Mouse (Mus musculus) left cerebral cortex, adult 8-10 months (tissue): ENCODE data around the gene Arhgef11. TPM values are rescaled to one million over a fixed set of nuclear protein-coding genes. Genes with fewer than 3 reads are reported as not detected.

ENCODE experiments used
- DNase-seq, 2 experiments: peaks; one replicate each; pipeline ENCODE4 v3.0.0; 2022; ENCODE audit warnings: low spot score in 2 of 2
- total RNA-seq, 4 experiments: library from RNA; stranded (reverse); gene quantifications; 2 replicates each; pipeline ENCODE4 v1.2.4; 2022

The Arhgef11 gene
- total RNA-seq, 4 experiments from 2014 or later, result 49.1 to 60.9 (median 52.4) TPM

DNA sequence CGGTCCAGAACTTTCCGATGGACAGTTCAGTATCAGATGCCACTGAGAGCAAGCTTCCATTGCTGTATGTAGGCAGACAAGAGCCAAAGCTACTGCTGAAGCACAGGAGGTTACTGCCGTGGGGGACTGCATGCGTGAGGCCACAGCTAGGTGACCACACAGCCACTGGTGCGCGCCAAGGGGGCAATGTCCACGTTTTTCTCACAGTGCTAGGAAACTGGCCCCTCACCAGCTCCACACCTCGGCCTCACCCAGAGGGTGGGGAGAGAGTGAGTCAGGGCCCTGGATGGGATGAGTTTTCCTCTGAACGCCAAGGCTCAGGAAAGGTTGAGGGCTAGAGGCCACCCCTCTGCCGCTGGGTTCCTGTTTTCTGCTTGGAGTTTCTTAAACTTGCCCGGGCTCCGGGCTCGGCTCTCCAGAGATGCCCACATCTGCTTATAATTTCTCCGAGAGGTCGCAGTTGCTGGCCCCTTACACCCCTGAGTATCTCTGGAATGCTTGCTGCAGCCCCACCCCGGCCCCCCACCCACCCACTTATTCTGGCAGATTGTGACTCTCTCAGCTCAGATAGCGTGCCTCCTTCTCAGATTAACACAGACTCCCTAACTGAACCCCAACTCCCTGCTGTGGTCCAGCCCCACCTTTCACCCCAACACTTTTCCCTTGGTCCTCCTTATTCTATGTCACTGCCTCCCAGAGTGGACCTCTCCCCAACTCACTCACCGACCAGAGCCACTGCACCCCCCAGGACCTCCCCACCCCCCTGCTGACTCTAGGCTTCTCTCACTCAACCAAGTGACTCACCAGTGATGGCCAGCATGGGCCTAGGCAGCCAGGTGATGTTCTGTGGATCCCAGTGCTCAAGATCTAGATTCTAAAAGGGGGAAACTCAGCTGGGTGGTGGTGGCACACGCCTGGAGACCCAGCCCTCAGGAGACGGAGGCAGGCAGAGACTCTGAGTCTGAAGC lies 144.3 kb downstream of the Arhgef11 start:
- DNase-seq, result no peak

DNA sequence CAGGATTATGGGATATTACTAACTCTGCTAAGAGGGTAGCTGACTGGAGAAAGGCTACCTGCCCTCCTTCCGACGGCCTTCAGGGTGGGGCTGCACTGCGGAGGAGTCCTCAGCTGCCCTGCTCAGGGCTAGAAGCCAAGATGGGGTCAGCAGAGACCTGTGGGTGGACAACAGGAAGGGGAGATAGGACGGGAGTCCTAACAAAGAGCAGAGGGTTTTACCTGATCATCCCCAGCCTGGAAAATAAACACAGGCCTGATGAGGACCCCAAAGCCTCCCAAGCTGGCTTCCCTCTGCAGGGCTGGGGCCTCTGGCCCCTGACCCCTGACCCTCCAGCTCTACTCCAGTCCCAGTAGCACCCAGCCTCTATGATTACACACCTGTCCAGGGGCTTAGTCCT lies 145.8 kb downstream of the Arhgef11 start:
- DNase-seq, result no peak

DNA sequence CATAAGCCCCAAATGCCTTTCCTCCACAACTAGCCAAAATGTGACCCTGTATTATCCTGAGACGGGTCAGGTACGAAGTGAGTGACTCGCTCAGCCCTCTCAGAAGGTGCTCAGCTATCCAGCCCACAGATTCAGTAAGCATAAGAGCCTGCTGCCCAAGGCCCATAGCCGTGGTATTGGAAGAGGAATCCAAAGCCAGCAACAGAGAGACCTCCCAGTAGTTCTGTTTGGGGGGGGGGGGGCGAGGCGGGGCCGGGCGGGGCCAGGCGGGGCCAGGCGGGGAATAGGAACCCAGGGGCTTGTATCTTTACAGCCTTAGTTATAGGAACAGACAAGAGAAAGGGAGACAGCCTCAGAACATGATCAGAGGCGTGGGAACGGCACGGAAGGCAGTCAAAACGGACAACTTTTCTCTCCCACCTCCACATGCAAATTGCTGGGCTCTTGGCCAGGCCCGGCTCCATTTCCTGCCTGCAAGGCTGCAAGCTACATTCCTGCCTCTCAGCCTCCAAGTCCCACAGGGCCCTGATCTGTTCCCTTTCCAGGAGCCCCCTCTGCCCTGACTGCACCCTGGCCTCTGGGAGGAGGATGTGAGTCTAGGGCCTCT lies 146.4 kb downstream of the Arhgef11 start:
- DNase-seq, result peak; percentile 45 to 70

DNA sequence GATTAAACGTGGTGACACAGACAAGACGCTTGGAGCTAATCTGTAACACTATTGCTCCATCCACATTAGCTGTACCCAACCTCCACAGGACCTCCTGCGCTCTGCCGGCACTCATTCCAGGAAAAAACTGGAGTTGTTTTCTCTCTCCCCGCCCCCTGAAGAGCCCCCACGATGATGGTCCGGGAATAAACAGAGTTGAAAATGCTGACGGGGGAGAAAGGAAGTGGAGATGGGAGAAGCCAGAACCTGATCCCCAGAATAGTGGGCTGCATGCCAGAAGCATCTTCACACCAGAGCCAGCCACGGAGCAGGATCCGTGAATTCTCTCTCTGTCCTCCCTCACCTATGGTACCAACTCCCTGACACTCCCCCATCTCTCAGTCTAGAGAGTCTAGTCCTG lies 147.1 kb downstream of the Arhgef11 start:
- DNase-seq, result no peak

DNA sequence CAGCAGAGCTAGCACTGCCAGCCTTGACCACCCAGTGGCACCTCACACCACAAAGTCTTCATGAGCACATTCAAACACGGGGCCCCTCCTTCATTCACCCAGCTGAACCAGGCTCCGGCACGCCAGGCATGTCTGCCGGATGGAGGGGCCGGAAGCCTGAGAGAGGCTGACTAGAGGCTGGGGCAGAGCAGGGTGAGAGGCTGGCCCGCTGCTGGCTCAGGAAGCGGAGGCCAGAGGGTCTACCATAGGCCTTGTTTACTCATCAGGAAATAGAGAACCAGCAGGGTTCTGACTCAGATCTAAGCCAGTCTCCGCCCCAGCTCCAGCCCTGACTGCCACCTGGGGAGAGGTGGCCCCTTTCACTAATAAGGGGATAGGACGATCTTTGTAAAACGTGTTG lies 147.7 kb downstream of the Arhgef11 start:
- DNase-seq, result no peak

DNA sequence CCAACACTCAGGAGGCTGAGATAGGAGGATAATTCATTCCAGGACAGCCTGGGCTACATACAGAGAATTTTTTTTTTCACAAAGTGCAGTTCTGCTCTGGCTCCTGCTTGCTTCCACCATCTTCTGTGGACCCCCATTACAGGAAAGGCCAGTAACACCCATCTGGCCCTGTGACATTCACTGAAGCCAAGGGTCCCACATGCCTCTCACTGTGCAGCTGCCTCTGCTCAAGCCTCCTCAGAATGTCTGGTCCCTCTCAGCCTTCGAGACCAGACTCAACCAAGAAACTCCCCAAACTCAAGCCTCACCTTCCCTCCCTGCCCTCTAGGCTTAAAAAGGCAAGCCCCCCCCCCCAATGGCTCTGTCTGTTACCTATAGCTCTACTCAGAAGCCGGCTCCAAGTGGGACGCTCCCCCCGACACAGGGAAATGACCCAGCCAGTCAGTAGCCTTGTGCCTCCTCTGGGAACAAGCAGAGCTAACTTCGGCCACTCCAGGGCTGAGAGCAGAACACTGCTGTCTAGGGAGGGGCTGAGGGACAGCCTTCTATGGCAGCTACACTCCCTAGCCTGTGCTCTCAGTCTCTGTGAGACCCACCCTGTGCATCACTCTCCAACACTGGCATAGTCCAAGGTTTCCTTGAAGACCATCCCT lies 148.4 kb downstream of the Arhgef11 start:
- no peak for DNase-seq

DNA sequence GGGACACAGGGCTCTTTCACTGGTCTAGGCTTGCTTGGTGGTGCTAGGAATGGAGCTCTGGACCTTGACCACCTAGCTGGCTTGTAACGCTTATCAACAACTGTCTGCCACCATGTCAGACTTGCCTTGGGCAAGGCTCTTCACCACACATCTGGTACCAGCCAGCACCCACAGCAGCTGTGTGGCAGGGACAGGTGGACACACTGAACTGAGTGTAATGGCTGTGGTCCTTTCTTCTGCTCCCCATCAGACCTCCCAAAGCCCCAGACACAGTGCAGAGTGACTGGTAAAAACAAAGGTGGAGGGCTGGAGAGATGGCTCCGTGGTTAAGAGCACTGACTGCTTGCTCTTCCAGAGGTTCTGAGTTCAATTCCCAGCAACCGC lies 148.9 kb downstream of the Arhgef11 start:
- DNase-seq, result no peak

DNA sequence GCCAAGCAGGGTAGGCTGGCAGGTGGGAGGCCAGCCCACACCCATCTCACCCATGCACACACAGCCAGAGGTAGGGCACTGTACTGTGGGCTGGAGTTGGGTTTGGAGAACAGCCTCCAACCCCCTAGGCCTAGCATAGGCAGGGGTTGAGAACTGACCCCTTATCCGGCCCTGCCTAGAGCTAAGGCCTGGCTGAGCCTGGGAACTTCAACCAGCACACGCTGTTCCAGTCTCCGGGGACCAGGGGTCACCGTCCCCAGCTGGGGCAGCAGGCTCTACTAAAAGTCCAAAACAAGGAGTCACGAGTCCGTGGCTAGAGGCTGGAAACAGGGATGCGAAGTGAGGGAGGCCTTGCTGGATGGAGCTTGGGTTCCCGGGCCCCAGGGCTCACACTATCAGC lies 150.4 kb downstream of the Arhgef11 start:
- no peak for DNase-seq

DNA sequence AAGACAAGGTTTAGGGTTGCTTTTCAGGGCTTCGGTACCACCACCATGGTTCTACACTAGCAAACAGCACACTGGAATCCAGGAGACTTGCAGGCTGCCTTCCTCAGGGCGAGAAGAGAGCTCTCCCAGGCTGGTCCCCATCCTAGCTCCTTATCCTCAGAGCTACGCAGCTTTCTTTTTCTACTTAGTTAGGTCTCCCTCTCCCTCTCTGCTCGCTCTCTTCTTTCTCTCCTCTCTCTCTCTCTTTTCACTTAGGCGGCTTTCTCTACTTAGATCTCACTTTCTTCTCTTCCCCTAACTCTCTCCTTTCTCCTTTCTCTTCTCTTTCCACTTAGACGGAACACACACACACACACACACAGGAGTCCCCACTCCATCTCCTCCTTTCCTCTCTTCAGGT lies 151.1 kb downstream of the Arhgef11 start:
- DNase-seq, result no peak

DNA sequence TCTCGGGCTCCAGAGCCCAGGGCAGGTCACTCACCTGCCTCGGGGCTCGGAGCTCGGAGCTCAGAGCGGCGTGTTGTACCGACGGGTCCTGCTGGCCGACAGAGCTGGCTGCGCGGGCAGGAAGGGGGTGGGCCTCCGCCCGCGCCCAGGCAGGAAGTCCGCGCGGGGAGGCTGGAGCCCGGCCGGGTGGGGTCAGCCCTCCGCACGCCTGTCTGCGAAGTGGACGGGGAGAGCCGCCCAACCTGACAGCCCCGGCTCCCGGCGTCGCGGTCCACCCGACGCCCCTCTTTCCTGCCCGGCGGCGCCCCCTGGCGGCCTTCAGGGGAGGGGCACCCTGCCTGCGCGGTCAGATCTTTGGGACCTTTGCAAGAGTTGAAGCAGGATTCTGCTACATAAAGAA lies 151.5 kb downstream of the Arhgef11 start:
- no peak for DNase-seq

DNA sequence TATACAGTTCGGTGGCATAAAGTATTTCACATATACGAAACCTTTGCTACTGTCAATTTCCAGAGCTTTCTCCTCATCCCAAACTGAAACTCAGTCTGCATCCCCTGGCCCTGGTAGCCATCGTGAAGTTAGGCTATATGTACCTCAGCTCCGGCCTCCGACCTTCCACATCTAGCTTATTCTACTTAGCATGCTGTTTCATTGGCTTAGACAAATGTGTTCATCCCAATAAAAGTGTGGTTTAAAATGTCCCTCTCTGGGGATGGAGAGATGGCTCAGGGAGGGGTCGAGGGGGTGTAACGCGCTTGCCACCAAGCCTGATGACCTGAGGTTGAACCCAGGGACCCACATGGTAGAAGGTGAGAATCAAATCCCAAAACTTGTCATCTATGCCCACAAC lies 152.1 kb downstream of the Arhgef11 start:
- no peak for DNase-seq

DNA sequence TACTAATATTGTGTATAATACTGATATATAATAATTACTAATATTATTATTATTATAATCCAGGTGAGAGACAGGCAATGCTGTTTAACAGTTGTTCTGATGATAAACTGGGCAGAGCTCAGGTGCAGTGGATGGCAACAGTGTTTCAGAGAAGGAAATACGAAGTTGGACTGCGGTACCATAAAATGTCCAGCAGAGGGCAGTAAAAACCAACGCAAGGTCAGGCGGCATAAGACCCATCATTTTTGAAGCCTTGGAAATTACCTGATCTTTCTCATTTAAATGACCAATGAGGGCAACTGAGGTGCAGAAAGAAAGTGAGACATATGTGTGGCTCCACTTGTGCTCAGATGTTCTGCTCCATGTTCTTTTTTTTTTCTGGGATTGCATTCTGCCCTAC lies 152.9 kb downstream of the Arhgef11 start:
- no peak for DNase-seq

DNA sequence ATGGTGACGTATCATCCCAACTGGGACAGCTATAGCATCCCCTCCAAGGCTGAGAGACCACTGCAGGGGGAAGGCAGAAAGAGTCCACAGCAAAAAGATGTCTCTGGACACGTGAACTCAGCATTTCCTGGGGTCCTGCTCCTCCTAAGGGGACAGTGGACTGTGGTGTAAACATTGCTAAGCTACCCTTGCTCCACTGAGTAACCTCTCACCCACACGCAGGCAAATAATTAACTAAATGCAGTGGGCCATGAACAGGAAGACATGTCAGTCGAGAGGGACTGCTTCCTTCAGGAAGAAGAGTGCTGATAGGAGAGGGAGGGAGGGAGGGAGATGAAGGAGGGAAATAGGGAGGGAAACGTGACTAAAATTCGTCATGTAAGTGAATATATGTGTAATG lies 153.7 kb downstream of the Arhgef11 start:
- no peak for DNase-seq

DNA sequence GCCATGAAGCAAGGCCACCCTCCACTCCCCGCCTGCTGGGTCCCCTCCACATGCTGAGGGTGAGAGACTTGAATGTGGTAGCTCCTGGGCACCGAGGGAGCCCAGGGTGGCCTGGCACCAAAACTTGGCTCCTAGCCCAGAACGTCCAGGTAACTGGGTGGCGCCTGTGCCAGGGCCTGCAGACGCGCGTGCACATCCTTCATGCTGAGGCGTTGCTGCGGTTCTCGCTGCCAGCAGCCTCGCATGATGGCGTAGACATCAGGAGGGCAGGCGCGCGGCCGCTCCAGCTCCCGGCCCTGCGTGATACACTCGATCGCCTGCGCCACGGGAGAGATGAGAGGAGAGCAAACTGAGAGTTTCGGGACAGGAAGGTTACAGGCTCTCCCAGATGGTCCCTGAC lies 160.9 kb downstream of the Arhgef11 start:
- no peak for DNase-seq

DNA sequence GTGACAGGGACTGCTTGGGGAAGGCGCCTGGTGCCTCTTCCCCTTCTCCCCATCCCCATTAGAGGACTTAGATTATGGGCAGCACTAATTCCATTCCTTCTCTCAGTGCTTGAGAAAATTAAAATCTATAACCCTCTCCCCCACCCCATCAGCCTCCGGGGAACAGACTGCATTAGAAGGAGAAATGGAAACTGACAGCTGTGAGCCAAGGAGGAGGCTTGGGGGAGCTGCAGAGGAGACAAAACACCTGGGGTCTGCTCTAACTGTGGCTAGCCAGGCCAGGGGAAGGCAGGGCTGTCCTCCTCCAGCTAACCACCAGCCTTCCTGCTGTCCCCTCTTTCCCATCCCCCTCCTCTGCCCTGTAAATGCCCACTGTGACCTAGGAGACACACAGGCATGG lies 161.7 kb downstream of the Arhgef11 start:
- no peak for DNase-seq

DNA sequence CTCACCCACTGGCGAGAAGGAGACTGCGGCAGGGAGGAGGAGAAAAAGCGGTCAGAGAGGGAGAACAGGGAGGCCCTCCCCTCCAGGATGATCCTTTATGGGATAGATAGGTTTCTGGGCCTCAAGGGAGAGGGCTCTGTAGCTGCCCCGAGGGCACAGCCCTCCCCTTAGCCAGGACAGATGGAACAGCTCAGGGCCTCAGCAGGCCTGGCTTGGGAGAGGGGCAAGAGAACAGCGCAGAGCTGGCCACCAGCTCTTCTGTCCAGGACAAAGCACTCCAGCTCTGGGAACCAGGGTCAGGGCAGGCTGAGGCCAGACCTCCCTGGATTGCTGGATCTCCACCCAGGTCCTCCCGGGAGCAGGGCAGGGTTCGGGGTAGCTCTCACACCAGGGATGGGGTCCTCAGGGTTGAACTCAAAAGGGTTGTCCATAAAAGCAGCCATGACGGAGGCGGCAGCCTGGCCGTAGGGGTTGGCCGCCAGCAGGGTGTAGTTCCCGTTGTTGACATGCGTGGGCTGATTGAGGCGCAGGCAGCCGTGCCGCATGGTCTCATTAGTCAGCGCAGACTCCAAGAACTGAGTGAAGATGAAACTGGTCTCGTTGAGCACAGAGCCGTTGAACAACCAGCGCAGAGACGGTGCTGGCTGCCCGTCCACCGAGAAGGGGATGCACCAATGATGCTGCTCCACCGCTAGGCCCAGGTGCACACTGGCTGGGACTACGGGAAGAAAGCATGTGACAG lies 166.1 kb downstream of the Arhgef11 start:
- no peak for DNase-seq

DNA sequence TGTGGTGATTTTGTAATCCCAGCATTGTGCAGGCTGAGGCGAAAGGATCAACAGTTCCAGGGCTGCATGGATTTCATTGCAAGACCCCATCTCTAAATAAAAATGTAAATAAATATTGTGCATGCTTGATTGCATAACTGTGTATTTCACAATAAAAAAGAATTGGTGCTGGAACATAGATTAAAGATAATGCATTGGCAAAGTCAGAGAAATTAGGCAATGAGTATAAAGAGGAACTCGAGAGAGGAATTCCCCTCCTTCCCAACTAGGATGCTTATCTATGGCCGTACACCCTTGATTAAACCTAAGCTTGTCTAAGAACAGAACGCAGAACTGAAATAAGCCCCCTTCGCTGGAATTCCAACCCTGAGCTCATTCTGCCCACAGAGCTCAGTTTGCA lies 167.8 kb downstream of the Arhgef11 start:
- DNase-seq, result no peak

DNA sequence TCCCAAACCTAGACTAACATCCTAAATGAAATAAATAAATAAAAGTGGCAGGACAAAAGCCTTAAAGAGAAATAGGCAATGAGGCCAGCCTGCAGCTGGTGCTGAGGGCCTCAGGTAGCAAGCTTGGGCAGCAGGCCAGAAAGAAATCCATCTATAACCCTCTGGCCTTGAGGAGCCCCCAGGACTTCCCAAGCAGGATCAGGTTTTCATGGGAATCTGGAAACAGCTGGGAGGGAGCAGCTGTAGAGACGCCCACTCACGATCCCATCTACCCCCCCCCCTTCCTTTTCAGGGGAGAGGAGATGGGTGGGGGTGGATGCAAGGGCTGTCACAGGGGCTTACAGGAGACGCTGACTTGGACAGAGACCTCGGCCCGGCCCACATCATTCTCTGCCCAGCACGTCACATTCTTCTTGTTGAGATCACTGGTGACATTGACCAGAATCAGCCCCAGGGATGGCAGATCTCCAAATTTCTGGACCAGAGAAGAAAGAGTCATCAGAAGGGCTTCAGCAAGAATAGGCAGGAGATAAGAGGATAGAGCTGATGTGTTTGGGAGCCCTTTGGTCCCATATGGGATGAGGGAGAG lies 168.4 kb downstream of the Arhgef11 start:
- no peak for DNase-seq
